Mouse (Mus musculus) cortical plate, adult 2 months (tissue): ENCODE measurements around the gene Sh2d4b.

Experiments
- CTCF ChIP-seq: fragments of 200-500 bp; IDR thresholded peaks from 2 replicates; pipeline ENCODE4 v1.5.1; 2011; ENCODE audit warnings: mild to moderate bottlenecking, control low read depth, low read length; ENCODE audit not compliant: insufficient read depth; ENCODE audit errors: extremely low read depth
- POLR2A ChIP-seq: fragments of 200-500 bp; IDR thresholded peaks from 2 replicates; pipeline ENCODE4 v1.6.1; 2011; ENCODE audit warnings: mild to moderate bottlenecking, low read length, control low read depth; ENCODE audit not compliant: insufficient read depth; ENCODE audit errors: extremely low read depth

DNA sequence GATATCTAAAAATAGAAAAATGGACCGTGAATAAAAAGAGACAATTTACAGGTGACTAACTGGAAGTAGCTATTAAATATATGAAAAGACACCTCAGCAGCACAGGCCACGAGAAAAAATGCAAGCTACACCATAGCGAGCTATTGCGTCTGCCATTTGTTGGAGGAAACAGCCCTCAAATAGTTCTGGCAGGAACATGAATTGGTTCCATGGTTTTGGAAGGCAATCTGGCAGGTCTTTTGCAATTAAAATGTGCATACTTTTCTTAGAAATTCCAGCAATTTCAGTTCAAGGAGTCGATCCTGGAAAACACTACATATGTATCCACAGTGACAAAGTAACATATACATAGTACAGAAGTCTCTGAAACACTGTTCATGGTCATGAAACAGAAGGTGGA, 76.4 kb downstream of the Sh2d4b start:
- no peak for TF ChIP-seq CTCF
- TF ChIP-seq POLR2A = no peak
